Mouse (Mus musculus): ENCODE results near the gene Gm1123.

The Gm1123 gene

GRCm38 (mm10) chr9:98958628-98959027, 76.9 kb downstream of the Gm1123 start:
- in situ Hi-C loops (cut with MboI, MseI): no loop called here

- in situ Hi-C loops (cut with MboI, MseI): no loop called here
Measured at GRCm38 (mm10) chr9:98957751-98958351, 77.7 kb downstream of the Gm1123 start.
